Mouse (Mus musculus) T-cell, adult 66 days (primary cell): ENCODE data around the gene Olfr555. TPM values are rescaled to one million over a fixed set of nuclear protein-coding genes. Genes with fewer than 3 reads are reported as not detected.

Source experiments
- total RNA-seq, 2 experiments: library from RNA; stranded (reverse); gene quantifications; 3 replicates in 1 of 2; 4 replicates in 1 of 2; pipeline ENCODE4 v1.2.4; 2023

The Olfr555 gene
- not detected for total RNA-seq

DNA sequence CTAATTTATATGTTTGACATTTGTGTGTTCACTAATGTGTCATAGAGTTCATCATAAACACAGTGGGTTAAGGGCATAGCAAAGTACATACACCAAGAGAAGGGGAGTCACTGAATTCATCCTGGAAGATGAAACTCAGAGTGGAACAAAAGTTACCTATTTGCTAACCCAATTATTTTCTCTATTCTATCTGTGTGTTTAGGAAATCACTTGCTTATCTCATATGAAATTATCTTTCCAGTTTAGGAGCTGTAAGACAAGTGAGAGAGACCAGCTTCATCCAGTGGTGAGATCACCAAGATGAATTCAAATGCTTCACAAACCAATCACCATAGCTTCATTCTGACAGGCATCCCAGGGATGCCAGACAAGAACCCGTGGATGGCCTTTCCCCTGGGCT, at the start of gene Olfr555:
Olfr555 (plus strand) TSS at position 301 of the 400 bp plus-strand sequence.

DNA sequence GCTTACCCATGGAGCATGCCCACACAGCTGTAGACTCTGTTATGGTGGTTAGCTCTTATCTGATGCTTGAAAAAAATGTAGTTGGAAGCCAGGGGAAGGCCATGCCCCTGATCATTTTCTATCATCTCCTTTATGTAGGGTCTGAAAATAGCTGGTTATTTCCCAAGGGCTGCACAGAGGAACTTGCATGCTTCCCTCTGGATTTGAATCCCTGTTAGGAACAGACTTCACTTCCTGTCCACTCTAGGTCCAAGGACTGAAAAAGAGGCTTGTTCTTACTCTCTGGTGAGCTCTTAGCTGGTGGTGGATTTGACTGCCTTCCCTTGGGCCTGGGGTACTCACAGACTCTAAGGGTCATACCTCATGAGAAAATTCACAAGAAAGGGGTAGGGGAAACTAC, 40.5 kb upstream of the Olfr555 start, which contains the start of gene Olfr553:
Olfr553 (minus strand) TSS at position 101 of the 400 bp plus-strand sequence.

DNA sequence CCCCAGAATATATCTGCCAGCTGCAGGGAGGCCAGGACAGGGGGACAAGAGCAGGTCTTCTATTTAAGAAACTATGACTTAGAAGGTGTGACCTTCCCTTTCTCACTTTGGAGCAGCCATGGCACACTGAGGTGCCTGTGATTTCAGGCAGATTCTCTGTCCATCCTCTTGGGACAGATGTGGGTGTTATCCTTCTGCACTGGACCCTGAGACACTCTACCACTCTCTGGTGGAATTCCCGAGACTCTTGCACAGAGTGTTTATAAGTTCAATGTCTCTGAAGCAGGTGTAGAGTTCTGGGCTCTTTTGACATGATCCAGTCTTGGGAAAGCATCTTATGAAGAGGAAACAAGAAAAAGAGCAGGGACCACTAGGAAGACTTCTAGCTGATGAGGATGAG, 20.5 kb upstream of the Olfr555 start, which contains the start of gene Olfr554:
Olfr554 (plus strand) TSS at position 301 of the 400 bp plus-strand sequence.

DNA sequence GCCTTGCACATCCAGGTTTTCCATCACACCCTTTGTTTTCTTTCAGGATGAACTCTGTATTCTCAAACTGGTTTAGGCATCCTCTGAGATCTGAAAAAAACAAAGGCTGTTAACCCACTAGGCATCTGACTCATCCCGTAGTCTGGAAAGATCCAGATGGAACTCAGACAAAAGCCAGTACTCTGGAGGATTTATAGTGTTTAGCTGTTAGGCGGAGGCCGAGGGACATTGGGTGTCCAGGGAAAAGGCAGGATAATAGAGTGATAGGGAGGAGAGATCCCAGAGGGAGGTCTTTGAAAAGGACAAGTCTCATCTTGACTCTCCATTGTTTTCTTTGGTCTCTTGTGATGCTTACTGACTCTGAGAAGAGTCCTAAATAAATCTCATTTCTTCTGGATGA, 6.0 kb downstream of the Olfr555 start, which contains the start of gene Olfr556:
Olfr556 (plus strand) TSS at position 301 of the 400 bp plus-strand sequence.

DNA sequence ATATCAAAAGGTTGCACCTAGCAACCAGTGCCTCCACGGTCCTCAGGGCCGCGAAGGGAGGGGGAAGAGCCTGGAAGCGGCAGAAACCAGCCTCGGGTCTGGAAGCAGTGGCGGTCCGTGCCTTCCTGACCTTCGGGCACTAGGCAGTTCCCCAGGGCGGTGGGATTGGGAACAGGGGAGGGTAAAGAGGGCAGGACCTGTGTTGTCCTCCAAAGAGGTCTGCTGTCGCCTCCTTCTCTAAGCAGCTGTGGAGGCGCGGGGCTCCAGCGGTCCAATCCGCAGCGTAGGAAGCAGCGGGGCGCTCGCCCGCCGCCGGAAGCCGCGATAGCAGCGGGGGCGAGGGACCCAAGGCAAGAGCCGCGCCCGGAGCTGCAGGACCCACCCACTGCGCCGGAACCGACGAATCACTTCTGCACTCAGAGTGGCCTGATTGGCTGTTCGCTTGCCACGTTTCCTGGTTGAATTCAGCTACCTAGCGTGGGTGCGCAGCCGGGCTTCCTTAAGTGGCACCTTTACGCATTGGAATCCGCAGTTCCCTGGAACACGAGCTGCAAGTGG, 28.4 kb downstream of the Olfr555 start, which contains the start of gene Trim68:
Trim68 (minus strand) TSS at position 384 of the 558 bp plus-strand sequence.

DNA sequence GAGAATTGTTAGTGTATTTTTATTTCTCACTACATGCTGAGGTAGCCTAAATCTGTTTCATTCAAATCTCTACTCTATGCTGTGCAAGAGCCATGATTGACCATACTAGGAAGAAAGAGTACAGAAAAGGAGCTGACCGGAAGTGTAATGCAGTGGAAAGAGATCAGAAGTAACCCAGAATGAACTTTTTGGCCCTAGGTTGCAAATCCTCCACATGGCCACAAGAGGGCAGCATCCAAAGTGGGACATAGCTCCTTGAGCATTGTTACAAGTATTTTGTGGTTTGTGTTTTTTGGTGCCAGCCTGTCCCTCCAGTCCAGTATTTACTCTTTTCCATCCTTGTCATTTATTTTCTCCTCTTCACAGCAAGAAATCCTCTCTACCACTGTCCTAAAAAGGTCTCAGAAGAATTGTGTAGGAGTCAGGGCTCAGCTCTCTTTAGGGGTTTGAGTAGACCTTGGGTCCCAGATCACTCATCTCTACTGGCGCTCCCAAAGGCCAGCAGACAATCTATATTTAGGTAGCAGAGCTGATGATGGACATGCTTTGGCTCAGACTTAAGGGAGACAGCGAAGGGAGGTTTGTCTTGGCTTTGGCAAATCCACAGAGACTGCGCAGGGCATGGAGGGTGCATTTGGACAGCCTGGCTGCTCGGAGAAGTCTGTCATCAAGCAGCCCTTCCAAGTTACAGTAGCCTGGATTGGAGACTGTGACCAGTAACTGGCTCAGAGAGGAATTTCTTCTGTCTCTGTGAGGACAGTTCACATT, 36.9 kb downstream of the Olfr555 start, which contains the start of gene Olfr557:
Olfr557 (plus strand) TSS at position 553 of the 768 bp plus-strand sequence.

DNA sequence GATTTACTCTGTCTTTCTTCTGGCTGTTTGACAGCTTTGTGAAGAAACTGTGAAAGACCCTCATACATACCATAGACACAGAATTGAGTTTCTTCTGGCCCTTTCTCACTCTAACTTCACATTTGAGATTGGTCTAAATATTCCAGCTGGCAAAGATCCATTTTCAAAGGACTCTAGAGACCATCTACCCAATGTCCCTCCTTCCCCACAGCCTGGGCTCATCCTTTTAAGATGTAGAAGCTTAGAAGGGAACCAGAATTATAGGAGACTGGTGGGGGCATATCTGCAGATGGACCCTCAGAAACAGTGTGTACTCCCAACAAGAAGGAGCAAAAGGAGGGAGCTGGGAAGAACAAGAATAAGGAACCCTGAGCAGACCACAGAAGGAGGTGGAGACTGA, 43.3 kb downstream of the Olfr555 start, which contains the start of gene Olfr558:
Olfr558 (plus strand) TSS at position 301 of the 400 bp plus-strand sequence.

Other genes starting within 250 kb of the Olfr555 start
- 10 to 100 TPM; 52.3 to 62.0 TPM for gene Rrm1, start 217.1 kb upstream of the Olfr555 start, total RNA-seq
- gene Olfr543, start 177.1 kb upstream of the Olfr555 start, total RNA-seq, result not detected
- not detected for gene Olfr544, start 170.5 kb upstream of the Olfr555 start, total RNA-seq
- gene Olfr545, start 159.2 kb upstream of the Olfr555 start, total RNA-seq, result not detected
- gene Olfr547, start 124.1 kb upstream of the Olfr555 start, total RNA-seq, result not detected
- not detected for gene Olfr548-ps1, start 117.9 kb upstream of the Olfr555 start, total RNA-seq
- gene Olfr549, start 109.0 kb upstream of the Olfr555 start, total RNA-seq, result not detected
- 10 to 100 TPM; 48.7 to 64.4 TPM for gene Trim21, start 93.3 kb upstream of the Olfr555 start, total RNA-seq
- gene Olfr550, start 87.4 kb upstream of the Olfr555 start, total RNA-seq, result not detected
- gene Olfr551, start 66.9 kb upstream of the Olfr555 start, total RNA-seq, result not detected
- gene Olfr552, start 61.1 kb upstream of the Olfr555 start, total RNA-seq, result not detected
- gene Olfr553, start 40.6 kb upstream of the Olfr555 start, total RNA-seq, result not detected
- not detected for gene Olfr554, start 20.4 kb upstream of the Olfr555 start, total RNA-seq
- gene Olfr556, start 6.1 kb downstream of the Olfr555 start, total RNA-seq, result not detected
- 10 to 100 TPM; 12.1 to 15.4 TPM for gene Trim68, start 28.5 kb downstream of the Olfr555 start, total RNA-seq
- gene Olfr557, start 37.1 kb downstream of the Olfr555 start, total RNA-seq, result not detected
- not detected for gene Olfr558, start 43.4 kb downstream of the Olfr555 start, total RNA-seq
- gene Olfr33, start 60.2 kb downstream of the Olfr555 start, total RNA-seq, result not detected
- not detected for gene Olfr559, start 68.7 kb downstream of the Olfr555 start, total RNA-seq
- gene Olfr560, start 100.5 kb downstream of the Olfr555 start, total RNA-seq, result not detected
- gene Olfr78, start 100.6 kb downstream of the Olfr555 start, total RNA-seq, result not detected
- not detected for gene Olfr561, start 112.4 kb downstream of the Olfr555 start, total RNA-seq
- gene Olfr564, start 144.7 kb downstream of the Olfr555 start, total RNA-seq, result not detected
- gene Olfr566, start 199.9 kb downstream of the Olfr555 start, total RNA-seq, result not detected
- not detected for gene Olfr568, start 218.3 kb downstream of the Olfr555 start, total RNA-seq
- gene Olfr569, start 232.1 kb downstream of the Olfr555 start, total RNA-seq, result not detected
- gene Olfr570, start 235.8 kb downstream of the Olfr555 start, total RNA-seq, result not detected